22 mouse cellular contexts compared by ENCODE assay signal in genomic region chr16:21789180-21789579, GRCm38 (mm10). TPM values are rescaled to one million over a fixed set of nuclear protein-coding genes. Genes with fewer than 3 reads are reported as not detected.
"Had no signal": no experiment of that assay in that cellular context is flagged by ENCODE, and none has a peak within 500 bp of the region (broad histone marks: within the 10 kb centered on the region; RNA-seq: fewer than 3 reads in every experiment).

No protein-coding gene starts in this region.

- H3K27ac ChIP-seq: gastrocnemius, adult 2 months; heart, adult 2 months; heart, embryonic 13.5 days; heart, embryonic 15.5 days; hindbrain, embryonic 10.5 days; hindbrain, embryonic 12.5 days; hindbrain, embryonic 14.5 days; layer of hippocampus, adult 2 months; left cerebral cortex, adult 2 months; limb, embryonic 10.5 days; limb, embryonic 12.5 days; liver, embryonic 13.5 days had no signal

- H3K9ac ChIP-seq: heart, embryonic 13.5 days; heart, embryonic 15.5 days; hindbrain, embryonic 12.5 days; hindbrain, embryonic 14.5 days; limb, embryonic 12.5 days; liver, embryonic 13.5 days had no signal

- ATAC-seq: hindbrain, embryonic 16.5 days; inflammation-experienced regulatory T-cells, adult 6 months had no signal

- H3K27me3 ChIP-seq: heart, embryonic 13.5 days; heart, embryonic 15.5 days; hindbrain, embryonic 12.5 days; limb, embryonic 12.5 days; liver, embryonic 13.5 days had no signal

- H3K36me3 ChIP-seq: heart, embryonic 13.5 days; heart, embryonic 15.5 days; hindbrain, embryonic 10.5 days; hindbrain, embryonic 12.5 days; limb, embryonic 10.5 days; limb, embryonic 12.5 days; liver, embryonic 13.5 days had no signal

- DNase-seq: gastrocnemius, adult 2 months; gastrocnemius, postnatal 10 days; gastrocnemius, postnatal 25 days; heart, adult 2 months; heart, postnatal 14 days; heart, postnatal 4 days; kidney, postnatal 4 days; liver, embryonic 13.5 days had no signal

- H3K4me2 ChIP-seq: heart, embryonic 11.5 days; heart, embryonic 13.5 days; heart, embryonic 15.5 days; hindbrain, embryonic 12.5 days; hindbrain, embryonic 14.5 days; limb, embryonic 12.5 days; liver, embryonic 11.5 days had no signal

- H3K4me3 ChIP-seq: gastrocnemius, adult 2 months; heart, adult 2 months; heart, embryonic 13.5 days; heart, embryonic 15.5 days; hindbrain, embryonic 10.5 days; hindbrain, embryonic 12.5 days; layer of hippocampus, adult 2 months; left cerebral cortex, adult 2 months; limb, embryonic 10.5 days; limb, embryonic 12.5 days; liver, embryonic 13.5 days had no signal

- H3K9me3 ChIP-seq: heart, embryonic 13.5 days; heart, embryonic 15.5 days; hindbrain, embryonic 10.5 days; hindbrain, embryonic 12.5 days; limb, embryonic 10.5 days; liver, embryonic 13.5 days had no signal

RNA-seq across cellular contexts. Expression of gene Map3k13, which starts 5.0 kb away (rescaled TPM):
- total RNA-seq: granulocyte monocyte progenitor cell, adult 5-6 weeks had no signal
